Mouse (Mus musculus) kidney, embryonic 16.5 days (tissue): ENCODE results near the gene Drc3. TPM values are rescaled to one million over a fixed set of nuclear protein-coding genes. Genes with fewer than 3 reads are reported as not detected.

Source experiments
- ATAC-seq: fragments of 200-750 bp; cut with Nextera tagmentation; 2 replicates; pipeline ENCODE4 v1.8.0; 2017; ENCODE audit warnings: moderate TSS enrichment; ENCODE audit not compliant: low FRiP score, low TSS enrichment
- H3K27ac ChIP-seq: fragments of 300-500 bp; sonication (generic); 2 replicates; pipeline ENCODE4 v1.5.1; 2014; ENCODE audit warnings: low read length
- H3K27me3 ChIP-seq: fragments of 300-500 bp; sonication (generic); 2 replicates; pipeline ENCODE4 v1.6.1; 2014; ENCODE audit warnings: low read length, control low read depth, mixed read lengths; ENCODE audit not compliant: insufficient read depth
- H3K36me3 ChIP-seq: fragments of 300-500 bp; sonication (generic); 2 replicates; pipeline ENCODE4 v1.6.1; 2014; ENCODE audit warnings: low read length, control low read depth, mixed read lengths; ENCODE audit not compliant: insufficient read depth
- H3K4me1 ChIP-seq: fragments of 300-500 bp; sonication (generic); 2 replicates; pipeline ENCODE4 v1.6.1; 2014; ENCODE audit warnings: low read length, control low read depth, mixed read lengths; ENCODE audit not compliant: insufficient read depth
- H3K4me2 ChIP-seq: fragments of 300-500 bp; sonication (generic); replicated peaks from 2 replicates; pipeline ENCODE4 v1.6.1; 2014; ENCODE audit warnings: low read depth, low read length
- H3K4me3 ChIP-seq: fragments of 300-500 bp; sonication (generic); 2 replicates; pipeline ENCODE4 v1.5.1; 2014; ENCODE audit warnings: mild to moderate bottlenecking, low read length
- H3K9ac ChIP-seq: fragments of 300-500 bp; sonication (generic); replicated peaks from 2 replicates; pipeline ENCODE4 v1.6.1; 2014; ENCODE audit warnings: low read length
- H3K9me3 ChIP-seq: fragments of 300-500 bp; sonication (generic); 2 replicates; pipeline ENCODE4 v1.6.1; 2016; ENCODE audit warnings: low read length, control low read depth
- WGBS: fragments of 180-500 bp; shearing (Covaris S2); extraction: QIAGEN DNeasy Blood & Tissue Kit; methylation state at CpG from one replicate; pipeline ENCODE4 v1.1.7; 2014; 5-methylcytosine and 5-hydroxymethylcytosine counted together
- polyA plus RNA-seq: library from polyadenylated mRNA; unstranded; fragments of >200 nt; fragmentation: Nextera tagmentation; extraction: Ambion mirVana; gene quantifications from 2 replicates; pipeline ENCODE4 v1.2.1, GENCODE M21; 2015

Drc3 gene
- polyA plus RNA-seq, 1 experiment from 2014 or later = 2.8 TPM

DNA sequence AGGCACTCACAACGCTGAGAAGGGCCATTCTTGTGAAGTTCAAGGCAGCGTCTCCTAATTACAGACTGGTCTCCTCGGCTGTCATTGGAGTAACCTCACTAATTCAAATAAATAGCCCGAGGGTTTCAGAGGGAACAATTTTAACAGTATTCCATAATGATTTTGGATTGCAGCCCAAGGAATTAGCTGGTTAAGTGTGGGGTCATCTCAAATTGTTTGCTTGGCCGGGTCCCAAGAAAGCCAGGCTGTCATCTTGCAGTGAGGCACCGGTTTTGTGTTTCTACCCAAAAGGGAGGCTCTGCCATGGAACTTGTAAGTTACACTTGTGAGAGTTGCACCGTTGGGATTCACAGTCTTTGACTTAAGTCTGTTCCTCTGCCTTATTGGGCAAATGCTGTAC is 36.9 kb upstream of the Drc3 start:
- no peak overlapping the region for H3K9ac ChIP-seq
- no peak for ATAC-seq
- no peaks in the 10 kb centered on the region for H3K9me3 ChIP-seq
- H3K4me3 ChIP-seq = no peak overlapping the region
- peak overlapping the region; percentile 80 for H3K27ac ChIP-seq
- H3K4me1 ChIP-seq = peaks cover 70% of the 10 kb centered on the region
- peaks cover 3% of the 10 kb centered on the region; the same call in 1 of the 2 replicates for H3K36me3 ChIP-seq
- no peak overlapping the region for H3K4me2 ChIP-seq
- WGBS = 33% methylated on average over 7 of the region's 7 CpGs
- H3K27me3 ChIP-seq = no peaks in the 10 kb centered on the region

DNA sequence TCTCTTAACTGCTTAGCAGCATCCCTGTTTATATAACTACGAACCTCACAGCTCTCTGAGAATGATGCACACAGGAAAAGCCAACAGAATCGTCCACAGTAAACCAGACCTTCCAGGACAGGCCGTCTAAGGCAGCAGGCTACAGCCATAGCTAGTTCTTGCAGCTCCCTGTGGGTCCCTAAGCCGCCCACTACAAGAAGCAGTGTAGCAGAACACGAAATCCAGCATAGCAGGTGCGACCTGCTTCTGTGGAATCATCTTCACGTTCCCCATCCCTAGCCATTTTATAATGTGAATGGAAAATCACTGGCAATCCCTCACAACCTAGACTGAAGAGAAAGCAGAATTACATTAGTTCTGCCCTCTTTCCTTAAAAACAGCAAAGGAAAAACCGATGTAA is 36.2 kb upstream of the Drc3 start:
- H3K9me3 ChIP-seq = no peaks in the 10 kb centered on the region
- H3K36me3 ChIP-seq = peaks cover 3% of the 10 kb centered on the region; the same call in 1 of the 2 replicates
- peak overlapping the region; percentile 20; the same call in 1 of the 2 replicates for H3K9ac ChIP-seq
- no peak overlapping the region for H3K4me3 ChIP-seq
- H3K4me1 ChIP-seq = peaks cover 65% of the 10 kb centered on the region
- H3K27me3 ChIP-seq = no peaks in the 10 kb centered on the region
- H3K4me2 ChIP-seq = no peak overlapping the region
- WGBS = 58% methylated on average over 8 of the region's 8 CpGs
- H3K27ac ChIP-seq = peak overlapping the region; percentile 80
- no peak for ATAC-seq

DNA sequence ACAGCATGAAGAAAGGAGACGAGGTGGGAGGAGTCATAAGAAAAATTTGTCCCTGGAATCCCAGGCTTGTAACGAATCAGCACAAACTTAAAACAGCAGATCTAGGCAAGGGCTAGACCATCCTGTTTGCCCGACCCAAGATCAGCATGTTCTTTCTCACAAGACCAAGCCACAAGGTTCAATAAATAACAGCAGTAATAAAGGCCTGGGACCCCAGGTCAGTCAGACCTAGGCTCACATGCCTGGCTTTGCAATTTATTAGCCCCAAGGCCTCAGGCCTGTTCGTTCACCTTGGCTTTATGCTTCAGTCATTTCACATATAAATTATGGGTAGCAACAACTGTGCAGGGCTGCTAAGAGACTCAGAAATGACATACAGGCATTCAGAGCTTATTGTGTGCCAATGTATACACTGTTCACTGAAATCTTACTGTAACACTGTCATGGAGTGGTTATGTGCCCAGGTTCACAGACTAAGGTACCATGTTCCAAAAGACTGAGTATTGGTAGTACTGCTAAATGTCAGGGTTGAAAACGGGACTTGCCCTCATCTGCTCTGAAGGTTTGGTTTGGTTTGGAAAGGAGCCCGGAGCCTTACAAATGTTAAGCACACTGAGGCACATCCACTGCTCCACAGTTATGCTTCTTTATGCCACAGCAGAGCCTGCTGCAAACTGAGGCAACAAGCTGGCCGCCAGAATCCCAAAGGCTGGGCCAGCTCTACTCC is 35.6 kb upstream of the Drc3 start:
- Histone ChIP-seq H3K9me3 (no peaks in the 10 kb centered on the region), H3K4me3 (no peak overlapping the region), H3K36me3 (peaks cover 3% of the 10 kb centered on the region; the same call in 1 of the 2 replicates), H3K9ac (peak overlapping the region; percentile 20; the same call in 1 of the 2 replicates), H3K27me3 (no peaks in the 10 kb centered on the region), H3K27ac (peak overlapping the region; percentile 80), H3K4me2 (no peak overlapping the region), H3K4me1 (peaks cover 60% of the 10 kb centered on the region)
- 41% methylated on average over 7 of the region's 7 CpGs for WGBS
- ATAC-seq = no peak

DNA sequence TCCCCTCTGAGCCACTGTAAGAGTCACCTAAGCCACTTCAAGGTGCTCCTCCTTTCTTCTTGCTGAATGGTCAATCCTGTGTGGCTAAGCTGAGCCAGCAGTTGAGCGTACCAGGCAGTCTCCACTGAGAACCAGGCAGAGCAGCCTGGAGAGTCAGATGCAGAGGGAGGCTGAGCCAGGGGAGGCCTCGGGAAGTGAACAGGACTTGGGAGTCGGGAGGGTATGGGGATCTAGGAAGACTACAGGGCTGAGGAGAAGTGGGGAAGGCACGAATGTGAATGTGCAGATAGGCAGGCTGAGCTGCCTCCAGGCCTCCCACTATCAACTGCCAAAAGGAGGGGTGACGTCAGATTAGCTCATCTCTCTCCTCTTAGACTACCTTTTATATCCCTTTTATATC is 34.4 kb upstream of the Drc3 start:
- Histone ChIP-seq H3K27me3 (no peaks in the 10 kb centered on the region), H3K9ac (0 out of 2 replicates have a peak overlapping the region, but pooled peaks have one; percentile 19), H3K27ac (peak overlapping the region; percentile 86), H3K4me3 (no peak overlapping the region), H3K36me3 (no peaks in the 10 kb centered on the region), H3K4me1 (peaks cover 54% of the 10 kb centered on the region), H3K4me2 (no peak overlapping the region), H3K9me3 (no peaks in the 10 kb centered on the region)
- 64% methylated on average over 5 of the region's 5 CpGs for whole genome bisulfite sequencing
- no peak for ATAC-seq

DNA sequence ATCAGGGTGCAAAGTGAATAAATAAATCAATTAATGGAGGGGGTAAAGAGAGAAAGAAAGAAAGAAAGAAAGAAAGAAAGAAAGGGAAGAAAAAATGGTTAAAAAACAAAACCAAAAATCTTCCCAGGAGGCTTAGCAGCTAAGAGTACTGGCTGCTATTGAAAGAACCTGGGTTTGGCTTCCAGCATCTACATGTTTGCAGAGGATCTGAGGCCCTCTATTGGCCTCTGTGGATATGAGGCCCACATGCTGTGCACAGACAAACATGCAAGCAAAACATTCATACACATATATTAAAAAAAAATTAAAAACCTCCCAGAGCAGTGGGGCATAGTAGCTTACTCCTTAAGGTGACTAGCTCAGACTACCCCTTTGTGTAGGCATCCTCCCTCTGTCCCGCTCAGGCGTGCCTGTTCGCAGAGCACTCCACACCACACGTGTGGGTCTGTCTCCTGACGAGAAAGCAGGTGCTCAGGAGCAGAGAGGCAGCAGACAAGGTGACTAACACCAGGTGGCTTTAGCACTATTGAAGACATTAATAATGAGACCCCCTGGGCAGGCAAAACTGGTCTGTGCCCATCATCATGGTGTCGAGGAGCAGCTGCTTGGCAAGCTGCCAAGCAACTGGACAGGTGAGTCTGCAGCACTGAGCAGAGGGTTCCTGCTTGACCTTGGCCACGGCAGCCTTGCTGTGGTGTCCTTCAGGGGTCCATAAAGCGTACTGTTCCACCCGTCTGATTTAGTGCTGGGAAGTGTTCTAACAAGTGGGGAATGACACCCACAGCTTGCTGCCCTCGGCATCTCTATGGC is 33.7 kb upstream of the Drc3 start:
- Histone ChIP-seq H3K36me3 (no peaks in the 10 kb centered on the region), H3K4me1 (peaks cover 54% of the 10 kb centered on the region), H3K27me3 (no peaks in the 10 kb centered on the region), H3K27ac (peak overlapping the region; percentile 86), H3K4me2 (no peak overlapping the region), H3K9ac (no peak overlapping the region), H3K9me3 (no peaks in the 10 kb centered on the region), H3K4me3 (no peak overlapping the region)
- no peak for ATAC-seq
- 50% methylated on average over 10 of the region's 10 CpGs for WGBS

DNA sequence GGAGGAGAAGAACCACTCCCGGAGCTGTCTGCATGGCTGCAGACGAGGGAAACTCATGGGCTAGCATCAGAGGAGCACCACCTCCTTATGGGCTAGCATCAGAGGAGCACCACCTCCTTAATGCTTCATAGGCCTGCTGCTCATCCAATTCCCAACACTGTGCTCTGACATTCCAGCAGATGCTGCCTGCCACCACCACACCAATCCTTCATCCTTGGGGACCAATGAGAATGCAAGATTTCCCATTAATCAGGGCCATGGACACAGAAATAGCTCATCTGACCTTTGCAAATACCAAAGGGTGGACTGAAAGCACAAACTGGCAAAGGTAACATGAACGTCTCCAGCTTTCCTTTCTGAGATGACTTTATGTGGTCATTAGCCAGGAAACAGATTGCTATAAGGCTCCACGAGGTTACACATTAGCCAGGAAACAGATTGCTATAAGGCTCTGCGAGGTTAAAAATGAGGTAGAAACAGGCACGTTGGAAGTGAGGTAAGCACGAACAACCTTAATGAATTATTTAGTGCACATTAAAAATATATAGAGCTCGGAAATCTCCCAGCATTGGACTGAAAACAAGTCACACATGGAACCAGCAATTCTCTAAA is 32.6 kb upstream of the Drc3 start:
- peak overlapping the region; percentile 86 for H3K27ac ChIP-seq

DNA sequence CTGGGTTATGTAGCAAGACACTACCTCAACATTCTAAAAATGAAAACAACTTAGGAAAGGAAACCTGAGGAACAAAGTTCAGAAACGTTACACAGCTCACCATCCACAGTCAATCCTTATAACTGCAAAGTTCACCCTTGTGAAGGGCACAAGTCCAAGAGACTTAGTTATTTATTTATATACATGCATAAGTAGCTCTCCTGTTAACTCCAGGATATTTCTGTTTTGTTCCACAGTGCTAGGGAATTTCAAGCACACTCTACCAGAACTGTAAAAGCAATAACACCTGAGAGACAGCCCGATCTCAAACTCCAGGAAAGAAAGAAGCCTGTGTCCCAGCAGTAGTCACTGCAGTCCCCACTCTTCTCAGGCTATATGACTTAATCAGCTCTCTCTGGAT is 31.7 kb upstream of the Drc3 start:
- Histone ChIP-seq H3K9ac (no peak overlapping the region), H3K4me1 (peaks cover 48% of the 10 kb centered on the region), H3K36me3 (no peaks in the 10 kb centered on the region), H3K27ac (peak overlapping the region; percentile 86), H3K4me3 (no peak overlapping the region), H3K4me2 (0 out of 2 replicates have a peak overlapping the region, but pooled peaks have one; percentile 4), H3K27me3 (no peaks in the 10 kb centered on the region), H3K9me3 (no peaks in the 10 kb centered on the region)
- peak; percentile 33; the same call in 1 of the 2 replicates for ATAC-seq
- 67% methylated on average over 2 of the region's 2 CpGs for WGBS

More for the DNA sequence above, 32.6 kb upstream of the Drc3 start:
- ATAC-seq = peak; percentile 65; the same call in 1 of the 2 replicates
- H3K27me3 ChIP-seq = no peaks in the 10 kb centered on the region
- peaks cover 54% of the 10 kb centered on the region for H3K4me1 ChIP-seq
- 47% methylated on average over 8 of the region's 8 CpGs for WGBS
- no peak overlapping the region for H3K9ac ChIP-seq
- H3K4me2 ChIP-seq = no peak overlapping the region
- no peaks in the 10 kb centered on the region for H3K36me3 ChIP-seq
- H3K4me3 ChIP-seq = no peak overlapping the region
- H3K9me3 ChIP-seq = no peaks in the 10 kb centered on the region

DNA sequence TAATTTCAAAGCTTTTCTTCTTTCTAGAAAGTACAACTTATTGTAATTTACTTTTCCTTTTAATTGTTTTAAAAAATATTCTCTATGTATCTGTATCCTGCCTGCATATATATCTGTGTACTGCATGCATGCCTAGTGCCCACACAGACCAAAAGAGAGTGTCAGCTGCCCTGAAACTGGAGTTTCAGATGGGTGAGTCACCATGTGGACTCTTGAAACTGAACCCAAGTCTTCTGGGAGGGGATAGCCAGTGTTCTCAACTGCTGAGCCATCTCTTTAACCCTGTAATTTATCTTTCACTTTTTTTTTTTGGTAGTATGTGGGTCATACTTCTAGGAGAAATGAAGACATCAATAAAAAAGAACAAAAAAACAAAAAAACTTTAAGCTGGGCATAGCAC is 29.4 kb upstream of the Drc3 start:
- ATAC-seq = no peak
- Histone ChIP-seq H3K36me3 (no peaks in the 10 kb centered on the region), H3K4me3 (no peak overlapping the region), H3K9ac (no peak overlapping the region), H3K4me2 (no peak overlapping the region), H3K4me1 (peaks cover 25% of the 10 kb centered on the region), H3K9me3 (no peaks in the 10 kb centered on the region), H3K27me3 (no peaks in the 10 kb centered on the region), H3K27ac (no peak overlapping the region)

DNA sequence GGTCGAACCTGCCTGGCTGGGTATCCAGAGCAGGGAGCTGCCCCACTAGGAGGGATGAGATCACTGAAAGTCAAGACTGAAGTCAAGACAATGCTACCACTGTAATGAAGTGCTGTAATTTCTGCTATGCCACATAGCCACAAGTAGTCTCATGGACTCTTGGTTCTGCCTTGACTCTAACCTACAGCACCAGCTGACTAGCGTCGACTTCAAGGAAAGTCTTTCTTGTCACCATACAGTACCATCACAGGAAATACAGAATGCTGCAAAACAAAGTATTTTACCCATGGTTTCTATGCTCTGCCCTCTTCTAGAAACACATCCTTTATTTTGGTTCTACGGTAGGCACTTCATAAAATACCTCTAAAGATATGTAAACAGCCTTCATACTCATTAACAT is 22.6 kb upstream of the Drc3 start:
- no peaks in the 10 kb centered on the region for H3K36me3 ChIP-seq
- H3K9ac ChIP-seq = no peak overlapping the region
- no peak overlapping the region for H3K4me3 ChIP-seq
- H3K4me2 ChIP-seq = no peak overlapping the region
- H3K27ac ChIP-seq = no peak overlapping the region
- ATAC-seq = no peak
- no peaks in the 10 kb centered on the region; the same call in 1 of the 2 replicates for H3K4me1 ChIP-seq
- no peaks in the 10 kb centered on the region for H3K9me3 ChIP-seq
- 84% methylated on average over 4 of the region's 4 CpGs for WGBS
- no peaks in the 10 kb centered on the region for H3K27me3 ChIP-seq
